Mouse (Mus musculus) thymus, adult 2 months (tissue): ENCODE results near the gene Cpxm2.

ENCODE experiments used
- CTCF ChIP-seq: fragments of 200-500 bp; IDR thresholded peaks from 2 replicates; pipeline ENCODE4 v1.5.1; 2012; ENCODE audit warnings: mild to moderate bottlenecking, control low read depth, low read length, moderate library complexity, borderline replicate concordance; ENCODE audit not compliant: control insufficient read depth, poor library complexity, insufficient read depth; ENCODE audit errors: extremely low read depth
- POLR2A ChIP-seq: fragments of 200-500 bp; IDR thresholded peaks from 2 replicates; pipeline ENCODE4 v1.6.1; 2012; ENCODE audit warnings: mild to moderate bottlenecking, low read length, control low read depth, moderate library complexity; ENCODE audit not compliant: control insufficient read depth, poor library complexity, insufficient read depth; ENCODE audit errors: extremely low read depth

GRCm38 (mm10) chr7:132181042-132181441 is 26.5 kb upstream of the Cpxm2 start:
- TF ChIP-seq CTCF: no peak
- no peak for TF ChIP-seq POLR2A
